12 mouse cellular contexts compared by ENCODE assay signal in the genomic region with DNA sequence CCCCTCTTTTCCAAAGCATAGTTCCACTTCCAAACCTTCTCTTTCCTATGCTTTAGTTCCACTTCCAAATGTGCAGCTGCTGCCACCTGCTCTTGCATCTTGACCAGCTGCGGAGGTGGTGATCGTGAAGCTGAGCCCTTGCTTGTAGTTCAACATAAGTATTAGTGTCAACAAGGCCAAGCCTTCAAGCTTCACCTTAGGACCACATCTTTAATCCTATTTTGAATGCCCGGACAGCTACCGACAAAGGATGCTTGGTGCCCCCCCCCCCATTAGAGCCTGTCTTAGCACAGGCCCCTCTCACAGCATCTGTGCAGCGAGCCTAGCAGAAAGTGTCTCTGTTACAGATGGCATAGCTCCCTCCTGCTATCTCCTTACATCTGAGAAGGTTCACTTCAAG. TPM values are rescaled to one million over a fixed set of nuclear protein-coding genes. Genes with fewer than 3 reads are reported as not detected.
DNase-seq lines count a peak whose midpoint lies in the region; ATAC-seq and TF ChIP-seq lines count a peak whose summit lies in the region.
"Had no signal": no experiment of that assay in that cellular context is flagged by ENCODE, and none has a peak within 500 bp of the region (broad histone marks: within the 10 kb centered on the region; RNA-seq: fewer than 3 reads in every experiment).

No protein-coding gene starts in this region.

- H3K79me2 ChIP-seq in heart, adult 2 months (replicated peaks; ENCODE audit: control insufficient read depth, insufficient read depth, low read length): no peaks in the 10 kb centered on the region

- H3K9me3 ChIP-seq in hindbrain, embryonic 12.5 days (replicated peaks): no peaks in the 10 kb centered on the region
- H3K9me3 ChIP-seq in hindbrain, embryonic 13.5 days: no peaks in the 10 kb centered on the region
- 0 out of 2 replicates have a peak, but pooled peaks cover 3% of the 10 kb centered on the region for H3K9me3 ChIP-seq in midbrain, embryonic 10.5 days (replicated peaks)
- H3K9me3 ChIP-seq in midbrain, embryonic 15.5 days: no peaks in the 10 kb centered on the region
- H3K9me3 ChIP-seq in limb, embryonic 14.5 days (ENCODE audit: control insufficient read depth, low read length): no peaks in the 10 kb centered on the region

- DNase-seq in midbrain, embryonic 10.5 days (ENCODE audit: low spot score): peak; percentile 28
- peak in 1 of 2 experiments; percentile 36 for DNase-seq in heart, adult 2 months
- DNase-seq in limb, embryonic 14.5 days (ENCODE audit: low spot score): no peak
- DNase-seq in cerebellum, adult 18-20 months: no peak
- DNase-seq in cerebellum, postnatal 4 days (ENCODE audit: low spot score in 2 of 2): no peak
- DNase-seq: cerebellum, postnatal 25 days; gastrocnemius, postnatal 36 days; kidney, adult 2 months had no signal

- H3K27ac ChIP-seq in hindbrain, embryonic 12.5 days: peak overlapping the region; percentile 12; the same call in 1 of the 2 replicates
- H3K27ac ChIP-seq in hindbrain, embryonic 13.5 days: no peak overlapping the region
- H3K27ac ChIP-seq in midbrain, embryonic 10.5 days (replicated peaks): peak overlapping the region; percentile 50; the same call in 1 of the 2 replicates
- H3K27ac ChIP-seq in midbrain, embryonic 15.5 days: no peak overlapping the region
- H3K27ac ChIP-seq in heart, adult 2 months: peak overlapping the region; percentile 33
- H3K27ac ChIP-seq in limb, embryonic 14.5 days (replicated peaks; ENCODE audit: low read depth, low read length): no peak overlapping the region

- H3K4me3 ChIP-seq in hindbrain, embryonic 12.5 days: no peak overlapping the region
- H3K4me3 ChIP-seq in hindbrain, embryonic 13.5 days: no peak overlapping the region
- H3K4me3 ChIP-seq in midbrain, embryonic 10.5 days: no peak overlapping the region
- H3K4me3 ChIP-seq in midbrain, embryonic 15.5 days: no peak overlapping the region
- H3K4me3 ChIP-seq in heart, adult 2 months: no peak overlapping the region
- H3K4me3 ChIP-seq in limb, embryonic 14.5 days (replicated peaks; ENCODE audit: low read length): no peak overlapping the region

- WGBS in hindbrain, embryonic 12.5 days: 53% methylated on average over 5 of the region's 5 CpGs
- WGBS in hindbrain, embryonic 13.5 days: 55% methylated on average over 5 of the region's 5 CpGs
- WGBS in midbrain, embryonic 10.5 days: 24% methylated on average over 5 of the region's 5 CpGs
- WGBS in midbrain, embryonic 15.5 days: 22% methylated on average over 5 of the region's 5 CpGs
- WGBS in heart, adult 2 months: 67% methylated on average over 5 of the region's 5 CpGs
- 64% methylated on average over 5 of the region's 5 CpGs for WGBS in limb, embryonic 14.5 days

- intact Hi-C loops in heart, adult 2 months (cut with DNase I): no loop called here

- H3K36me3 ChIP-seq in hindbrain, embryonic 12.5 days: no peaks in the 10 kb centered on the region
- H3K36me3 ChIP-seq in hindbrain, embryonic 13.5 days: no peaks in the 10 kb centered on the region
- no peaks in the 10 kb centered on the region for H3K36me3 ChIP-seq in midbrain, embryonic 10.5 days
- H3K36me3 ChIP-seq in midbrain, embryonic 15.5 days (replicated peaks): no peaks in the 10 kb centered on the region
- no peaks in the 10 kb centered on the region for H3K36me3 ChIP-seq in heart, adult 2 months (ENCODE audit: control insufficient read depth, insufficient read depth, low read length)
- no peaks in the 10 kb centered on the region for H3K36me3 ChIP-seq in limb, embryonic 14.5 days (ENCODE audit: control insufficient read depth, insufficient read depth, low read length)

- H3K4me1 ChIP-seq in hindbrain, embryonic 12.5 days: peaks cover 21% of the 10 kb centered on the region
- H3K4me1 ChIP-seq in hindbrain, embryonic 13.5 days (replicated peaks): peaks cover 22% of the 10 kb centered on the region
- H3K4me1 ChIP-seq in midbrain, embryonic 10.5 days: peaks cover 62% of the 10 kb centered on the region
- 0 out of 2 replicates have a peak, but pooled peaks cover under 1% of the 10 kb centered on the region for H3K4me1 ChIP-seq in midbrain, embryonic 15.5 days
- peaks cover 12% of the 10 kb centered on the region for H3K4me1 ChIP-seq in heart, adult 2 months (ENCODE audit: control insufficient read depth, insufficient read depth, low read length)
- H3K4me1 ChIP-seq in limb, embryonic 14.5 days (ENCODE audit: control insufficient read depth, insufficient read depth, low read length): peaks cover 16% of the 10 kb centered on the region

- TF ChIP-seq POLR2A in heart, adult 2 months (IDR thresholded peaks at IDR 0.05; ENCODE audit: insufficient read depth, low read depth, low read length): no peak
- no peak for TF ChIP-seq POLR2A in limb, embryonic 14.5 days (IDR thresholded peaks at IDR 0.05; ENCODE audit: borderline replicate concordance, extremely low read depth, insufficient read depth, insufficient read length)

- H3K4me2 ChIP-seq in hindbrain, embryonic 12.5 days (replicated peaks): no peak overlapping the region
- no peak overlapping the region for H3K4me2 ChIP-seq in hindbrain, embryonic 13.5 days
- H3K4me2 ChIP-seq in midbrain, embryonic 15.5 days: no peak overlapping the region
- H3K4me2 ChIP-seq in limb, embryonic 14.5 days (replicated peaks; ENCODE audit: low read depth, low read length, severe bottlenecking): no peak overlapping the region

- H3K9ac ChIP-seq in hindbrain, embryonic 12.5 days: no peak overlapping the region
- no peak overlapping the region for H3K9ac ChIP-seq in hindbrain, embryonic 13.5 days
- no peak overlapping the region for H3K9ac ChIP-seq in midbrain, embryonic 15.5 days
- H3K9ac ChIP-seq in heart, adult 2 months (ENCODE audit: low read depth, low read length): no peak overlapping the region
- no peak overlapping the region for H3K9ac ChIP-seq in limb, embryonic 14.5 days (ENCODE audit: low read depth, low read length, severe bottlenecking)

- ATAC-seq in hindbrain, embryonic 12.5 days (ENCODE audit: low FRiP score): no peak
- no peak for ATAC-seq in hindbrain, embryonic 13.5 days (ENCODE audit: low FRiP score)
- no peak for ATAC-seq in midbrain, embryonic 15.5 days (replicated peaks)
- ATAC-seq in limb, embryonic 14.5 days (ENCODE audit: low FRiP score, low read depth): peak; percentile 75

- TF ChIP-seq CTCF in heart, adult 2 months (IDR thresholded peaks at IDR 0.05): no peak

- no peak for TF ChIP-seq EP300 in heart, adult 2 months (IDR thresholded peaks at IDR 0.05; ENCODE audit: insufficient read depth, low read depth, low read length)

- H3K27me3 ChIP-seq in hindbrain, embryonic 12.5 days: no peaks in the 10 kb centered on the region
- H3K27me3 ChIP-seq in hindbrain, embryonic 13.5 days: no peaks in the 10 kb centered on the region
- H3K27me3 ChIP-seq in midbrain, embryonic 10.5 days (ENCODE audit: low read depth, poor library complexity, severe bottlenecking): 0 out of 2 replicates have a peak, but pooled peaks cover 6% of the 10 kb centered on the region
- H3K27me3 ChIP-seq in midbrain, embryonic 15.5 days (replicated peaks): no peaks in the 10 kb centered on the region
- H3K27me3 ChIP-seq in heart, adult 2 months (ENCODE audit: control insufficient read depth, insufficient read depth, low read length): no peaks in the 10 kb centered on the region
- no peaks in the 10 kb centered on the region for H3K27me3 ChIP-seq in limb, embryonic 14.5 days (ENCODE audit: control insufficient read depth, insufficient read depth, low read length)
- H3K27me3 ChIP-seq: CH12.LX had no signal

RNA-seq across cellular contexts. Expression of gene Prr15, which starts 47.8 kb away (rescaled TPM):
- 1.0 and 1.7 TPM in 2 replicates for polyA plus RNA-seq in hindbrain, embryonic 12.5 days (2016; fragmentation: Nextera tagmentation; extraction: Ambion mirVana)
- polyA plus RNA-seq in hindbrain, embryonic 13.5 days (2015; fragmentation: Nextera tagmentation; extraction: Ambion mirVana): 0.92 and 1.1 TPM in 2 replicates
- 0.96 and 1.1 TPM in 2 replicates for polyA plus RNA-seq in midbrain, embryonic 10.5 days (2016; fragmentation: Nextera tagmentation; extraction: Ambion mirVana)
- 1.3 and 1.5 TPM in 2 replicates for polyA plus RNA-seq in midbrain, embryonic 15.5 days (2015; fragmentation: Nextera tagmentation; extraction: Ambion mirVana)
- 1 to 10 TPM; 1.7 to 2.6 TPM for total RNA-seq in heart, adult 2 months (2021)
- polyA plus RNA-seq in heart, adult 2 months (2012; rRNA removed): 1.1 and 1.2 TPM in 2 replicates
- polyA plus RNA-seq in limb, embryonic 14.5 days (2012; rRNA removed): 0.28 and 0.35 TPM in 2 replicates
- 0.40 and 0.76 TPM in 2 replicates for polyA plus RNA-seq in limb, embryonic 14.5 days (2014; fragmentation: Nextera tagmentation; extraction: Ambion mirVana)
- total RNA-seq: CH12.LX had no signal

Comparison
In these comparisons a context has a peak if more than half of its experiments do, and no peak if none do; other contexts are left out.
1. H3K27ac ChIP-seq: peak in hindbrain, embryonic 12.5 days (single experiment), midbrain, embryonic 10.5 days (single experiment) and heart, adult 2 months (single experiment); none in hindbrain, embryonic 13.5 days (single experiment), midbrain, embryonic 15.5 days (single experiment) and limb, embryonic 14.5 days (single experiment).